Mouse (Mus musculus) ES-Bruce4 (cell line): ENCODE measurements around the gene Tbc1d2b.

Experiments
- CTCF ChIP-seq: IDR thresholded peaks from one replicate; pipeline ENCODE4 v1.8.1; 2011; ENCODE audit warnings: low read depth, low read length
- EP300 ChIP-seq: IDR thresholded peaks from 2 replicates; pipeline ENCODE4 v1.6.1; 2011; ENCODE audit warnings: low read depth, low read length; ENCODE audit not compliant: insufficient read depth
- POLR2A ChIP-seq: IDR thresholded peaks from one replicate; pipeline ENCODE4 v1.8.1; 2011; ENCODE audit warnings: low read length; ENCODE audit not compliant: insufficient read depth

DNA sequence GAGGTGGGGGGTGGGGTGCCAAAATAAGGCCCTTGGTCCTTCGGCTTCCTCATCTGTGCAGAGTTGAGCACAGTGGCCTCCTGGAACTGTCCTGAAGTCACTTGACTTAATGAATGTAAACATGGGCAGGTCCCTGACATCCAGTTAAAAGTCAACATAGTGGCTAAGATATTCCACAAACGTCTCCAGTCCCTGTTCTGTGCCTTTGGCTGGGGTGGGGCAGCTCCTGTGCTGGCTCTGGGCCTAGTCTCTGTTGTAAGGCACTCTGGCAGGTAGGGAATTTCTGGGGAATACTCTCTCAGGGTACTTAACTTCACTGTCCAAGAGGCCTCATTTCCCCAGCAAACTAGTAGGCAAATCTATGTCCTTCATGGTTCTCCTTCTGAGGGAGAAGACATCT, 4.9 kb upstream of the Tbc1d2b start:
- no peak for TF ChIP-seq CTCF
- no peak for TF ChIP-seq POLR2A
- no peak for TF ChIP-seq EP300
